Mouse (Mus musculus): ENCODE measurements at regions not wholly inside any gene's neighbourhood (a gene's known extent, or its start where the extent isn't known, plus 50 kb on each side); places are given as distances from the start of the nearest gene placed in this dataset.
A peak's percentile ranks its signal among the peaks of the same experiment; 100 is the strongest.

DNA sequence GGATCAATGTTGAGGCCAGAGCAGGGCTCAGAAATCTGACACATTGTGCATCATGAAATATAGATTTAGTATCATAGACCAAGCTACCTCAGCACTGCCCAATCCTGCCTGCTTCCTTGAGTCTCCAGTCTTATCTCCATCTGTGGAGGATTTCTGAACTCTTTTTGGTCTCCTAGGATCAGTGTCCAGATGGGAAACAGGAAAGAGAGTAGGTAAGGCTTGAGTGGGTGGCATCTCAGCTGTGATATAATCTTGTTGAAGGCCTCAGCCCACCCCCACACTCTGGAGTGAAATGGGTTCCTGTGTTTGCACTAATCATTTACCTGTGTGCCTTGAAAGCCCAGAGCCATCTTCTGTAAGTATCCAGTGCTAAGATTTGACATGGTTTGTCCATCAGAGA lies 74.3 kb upstream of the Aff3 start:
- no peak for DNase-seq (ENCODE audit: low spot score in 2 of 2)

DNA sequence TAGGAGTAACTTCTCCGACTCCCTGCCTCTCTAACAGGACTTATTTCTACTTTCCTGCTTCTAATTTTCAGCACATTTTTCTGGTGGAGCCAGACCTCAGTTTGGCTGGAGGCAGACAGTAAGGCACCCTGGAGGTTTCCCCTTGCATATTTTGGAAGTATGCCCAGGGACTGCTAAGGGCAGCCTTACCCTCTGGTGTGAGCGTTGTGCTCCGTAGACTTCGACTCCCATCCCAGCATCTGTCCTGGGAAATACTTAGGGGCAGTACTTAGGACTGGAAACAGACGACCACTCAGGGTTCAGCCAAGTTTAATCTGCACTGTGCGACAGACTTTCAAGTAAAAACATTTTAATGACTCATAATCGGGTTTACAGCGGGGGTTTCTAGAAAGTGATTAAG lies 71.0 kb upstream of the Aff3 start:
- DNase-seq (ENCODE audit: low spot score in 2 of 2), result no peak

DNA sequence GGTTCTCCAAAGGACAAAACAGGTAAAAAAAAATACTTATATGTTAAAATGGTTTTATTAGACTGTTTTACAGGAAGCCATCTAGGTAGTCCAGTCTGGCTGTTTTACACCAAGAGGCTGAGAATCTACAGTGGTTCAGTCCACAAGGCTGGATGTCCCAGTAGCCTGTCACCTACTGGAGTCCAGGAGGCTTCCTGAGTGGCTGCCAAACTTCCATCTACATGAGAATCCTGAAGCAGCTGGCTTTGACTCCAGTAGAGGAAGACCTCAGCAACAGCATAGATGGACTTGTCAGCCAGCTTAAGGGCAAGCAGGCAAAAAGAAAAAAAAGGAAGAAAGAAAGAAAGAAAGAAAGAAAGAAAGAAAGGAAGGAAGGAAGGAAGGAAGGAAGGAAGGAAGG lies 68.4 kb upstream of the Aff3 start:
- DNase-seq (ENCODE audit: low spot score in 2 of 2), result no peak

DNA sequence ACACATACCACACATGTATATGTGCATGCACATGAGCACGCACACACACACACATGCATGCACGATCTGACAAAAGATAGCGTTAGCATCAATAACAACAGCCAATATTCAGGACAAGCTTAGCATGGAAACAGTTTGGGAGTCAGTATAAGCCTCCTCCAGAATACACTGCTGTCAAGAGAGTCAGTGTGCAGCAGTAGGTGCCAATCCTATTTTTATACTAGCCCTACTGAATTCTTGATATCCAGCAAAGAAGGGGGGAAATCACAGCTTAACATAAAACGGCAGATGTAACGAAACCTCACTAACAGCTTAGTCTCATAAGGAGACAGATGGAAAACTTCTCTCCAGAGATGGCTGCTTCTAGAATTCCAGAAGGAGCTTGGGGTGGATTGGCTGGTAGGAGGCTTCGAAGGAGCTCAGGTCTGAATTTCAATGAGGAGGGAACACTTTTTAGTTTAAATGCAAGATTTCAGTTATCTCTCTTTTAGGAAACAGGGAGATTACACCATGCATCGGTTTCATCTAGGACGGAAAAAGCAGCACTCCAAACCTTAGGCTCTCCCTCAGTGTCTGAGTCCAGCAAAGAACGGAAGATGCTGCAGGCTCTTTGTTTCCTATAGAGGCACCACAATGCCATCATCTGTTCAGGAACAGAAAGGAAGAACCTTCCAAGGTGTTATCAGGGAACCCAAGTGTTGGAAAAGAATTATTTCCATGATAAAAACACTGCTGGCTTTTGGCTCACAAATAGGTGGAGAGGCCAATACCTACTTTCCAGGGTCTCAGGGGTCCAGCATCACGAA lies 65.4 kb upstream of the Aff3 start:
- no peak for DNase-seq (ENCODE audit: low spot score in 2 of 2)

DNA sequence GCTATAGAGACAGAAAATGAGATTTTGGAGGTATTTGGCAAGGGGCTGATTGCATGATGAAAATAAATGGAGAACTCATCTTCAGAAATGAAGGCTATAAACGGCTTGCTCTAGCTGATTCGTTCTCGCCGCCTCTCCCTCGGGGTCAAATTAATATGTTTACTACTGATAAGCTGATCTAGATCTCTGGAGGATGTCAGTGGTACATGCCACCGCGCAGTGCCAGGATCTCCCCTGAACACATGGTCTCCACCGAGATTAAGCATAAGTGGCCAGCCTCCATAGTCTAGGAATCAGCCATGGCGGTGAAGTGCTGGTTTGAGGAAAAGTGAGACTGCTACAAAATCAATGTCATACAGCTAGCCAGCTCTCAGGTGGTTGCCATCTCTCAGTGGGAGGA lies 61.0 kb upstream of the Aff3 start:
- no peak for DNase-seq (ENCODE audit: low spot score in 2 of 2)

DNA sequence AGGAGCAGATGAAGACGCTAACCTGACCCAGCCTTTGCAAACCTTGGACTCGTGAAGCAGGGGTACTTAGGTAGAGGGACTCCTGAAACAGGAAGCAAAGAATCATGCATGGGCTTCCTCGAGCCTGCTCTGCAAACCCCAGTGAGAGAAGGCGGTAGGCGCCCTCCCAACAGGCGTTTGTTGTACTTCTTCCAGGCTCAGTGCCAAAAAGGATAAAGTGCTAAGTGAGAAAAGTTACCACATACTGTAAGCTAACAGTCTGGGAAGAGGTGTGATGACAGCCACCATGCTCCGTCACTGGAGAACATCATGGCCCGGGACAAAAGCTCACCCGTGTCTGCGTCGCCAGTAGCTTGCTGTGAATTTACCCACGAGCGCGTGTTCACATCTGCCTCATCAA lies 59.9 kb upstream of the Aff3 start:
- DNase-seq (ENCODE audit: low spot score in 2 of 2), result no peak

DNA sequence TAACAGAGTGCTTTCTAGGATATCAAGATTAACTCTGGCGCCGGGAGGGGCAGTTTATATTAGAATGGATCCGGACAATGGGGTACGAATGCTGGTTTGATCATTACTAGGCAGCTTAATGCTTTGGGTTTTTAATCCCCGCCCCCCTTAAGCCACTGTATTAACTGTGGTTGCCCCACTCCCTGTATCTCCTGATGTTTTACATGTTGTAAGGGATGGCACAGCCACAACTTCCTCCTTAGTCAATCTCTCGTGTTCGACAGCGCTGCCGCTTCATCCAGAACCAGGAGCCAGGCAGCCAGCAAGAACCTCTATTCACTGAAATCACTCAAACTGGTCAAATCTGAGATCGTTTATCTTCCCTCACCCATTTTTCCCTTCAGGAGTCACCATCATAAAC lies 57.4 kb upstream of the Aff3 start:
- no peak for DNase-seq (ENCODE audit: low spot score in 2 of 2)

DNA sequence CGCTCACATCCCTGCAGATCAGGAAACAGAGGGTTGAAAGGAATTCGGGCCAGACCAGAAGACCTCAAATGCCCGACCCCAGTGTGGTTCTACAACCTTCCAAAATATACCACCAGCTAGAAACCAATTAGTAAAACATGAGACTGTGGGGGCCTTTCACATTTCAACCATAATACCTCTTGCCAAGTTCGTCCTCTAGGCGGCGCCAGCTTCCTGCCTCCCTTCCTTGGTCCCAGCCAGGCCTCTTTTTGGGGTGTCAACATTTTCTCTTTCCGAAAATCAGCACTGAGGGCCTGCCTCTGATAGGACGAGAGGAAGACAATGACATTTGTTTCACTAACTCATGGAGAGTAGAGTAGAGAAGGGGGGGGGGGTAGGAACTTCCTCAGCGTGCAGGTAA lies 55.5 kb upstream of the Aff3 start:
- peak in 1 of 2 experiments; percentile 6 for DNase-seq (ENCODE audit: low spot score in 2 of 2)

DNA sequence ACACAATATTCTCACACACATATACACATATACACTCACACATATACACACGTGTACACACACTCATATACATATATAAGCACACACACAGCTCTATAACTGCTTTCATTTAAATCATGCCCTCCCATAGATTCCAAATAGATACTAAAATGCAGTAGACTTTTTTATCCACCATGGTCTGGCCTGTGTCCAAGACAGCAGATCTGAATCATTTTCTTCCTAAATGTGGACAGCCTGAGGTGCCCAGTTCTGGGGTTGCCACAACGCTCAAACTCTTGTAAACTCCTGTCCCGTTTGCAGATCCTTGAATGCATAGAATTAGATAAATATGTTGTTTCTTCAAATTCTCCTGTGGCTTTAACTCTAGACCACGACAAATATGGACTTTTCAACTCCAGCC lies 50.9 kb upstream of the Aff3 start:
- DNase-seq (ENCODE audit: low spot score in 2 of 2), result no peak

Measured in spleen, postnatal 14 days (tissue).